Comparison of ENCODE assay signal across 27 mouse cellular contexts in the genomic region with DNA sequence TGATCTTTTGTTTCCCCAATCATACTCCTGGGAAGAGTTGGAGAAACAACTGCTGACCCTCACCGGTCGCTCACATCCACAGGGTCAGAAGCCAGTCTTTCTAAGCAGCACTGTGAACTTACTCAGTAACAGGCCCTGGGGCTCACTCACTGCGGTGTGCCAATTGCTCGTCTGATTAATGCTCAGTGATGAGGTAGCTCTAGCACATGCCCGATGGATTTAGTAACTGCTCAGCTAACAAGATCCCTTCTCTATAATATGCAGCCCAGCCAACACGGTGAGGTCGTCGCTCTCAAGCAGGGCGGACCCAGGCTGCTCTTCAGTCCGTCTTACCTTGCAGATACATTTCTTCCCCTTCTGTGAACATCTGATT.
DNase-seq lines count a peak whose midpoint lies in the region; ATAC-seq and TF ChIP-seq lines count a peak whose summit lies in the region.
"Had no signal": no experiment of that assay in that cellular context is flagged by ENCODE, and none has a peak within 500 bp of the region (broad histone marks: within the 10 kb centered on the region; RNA-seq: fewer than 3 reads in every experiment).

No protein-coding gene starts in this region.

- H3K27me3 ChIP-seq in kidney, postnatal 0 days (ENCODE audit: insufficient read depth, low read length) = no peaks in the 10 kb centered on the region
- H3K27me3 ChIP-seq in lung, postnatal 0 days (replicated peaks; ENCODE audit: insufficient read depth, low read length) = no peaks in the 10 kb centered on the region
- no peaks in the 10 kb centered on the region for H3K27me3 ChIP-seq in midbrain, embryonic 15.5 days (replicated peaks)
- H3K27me3 ChIP-seq: CH12.LX; embryonic facial prominence, embryonic 13.5 days; heart, embryonic 15.5 days; hindbrain, embryonic 12.5 days; liver, embryonic 15.5 days; neural tube, embryonic 13.5 days; Patski had no signal

- no peaks in the 10 kb centered on the region for H3K36me3 ChIP-seq in kidney, postnatal 0 days (ENCODE audit: insufficient read depth, low read length)
- H3K36me3 ChIP-seq in lung, postnatal 0 days (ENCODE audit: insufficient read depth, low read length) = peaks cover 10% of the 10 kb centered on the region; the same call in 1 of the 2 replicates
- H3K36me3 ChIP-seq in midbrain, embryonic 15.5 days (replicated peaks) = no peaks in the 10 kb centered on the region
- H3K36me3 ChIP-seq: embryonic facial prominence, embryonic 13.5 days; heart, embryonic 15.5 days; hindbrain, embryonic 12.5 days; liver, embryonic 15.5 days; neural tube, embryonic 13.5 days had no signal

- ATAC-seq in kidney, postnatal 0 days (replicated peaks; ENCODE audit: low FRiP score, low read depth) = no peak
- ATAC-seq in activated CD4-positive, CD25-positive, alpha-beta regulatory T cell, adult 4 months = peak; percentile 2
- peak; percentile 15 for ATAC-seq in inflammation-experienced regulatory T-cells, adult 6 months
- ATAC-seq in lung, postnatal 0 days = no peak
- no peak for ATAC-seq in midbrain, embryonic 15.5 days (replicated peaks)
- ATAC-seq: Patski had no signal

- DNase-seq in kidney, postnatal 0 days (ENCODE audit: low spot score) = peak; percentile 19
- no peak for DNase-seq in kidney, postnatal 4 days
- peak; percentile 57 for DNase-seq in Muller cell, postnatal 12 days (ENCODE audit: inconsistent ontology term)
- DNase-seq in right cerebral cortex, postnatal 36 days (ENCODE audit: low spot score in 2 of 2) = no peak
- DNase-seq in lung, postnatal 0 days (ENCODE audit: low spot score) = no peak
- DNase-seq: adrenal gland, postnatal 25 days; B cell, adult 2 months; cerebellum, adult 8-10 months; gastrocnemius, postnatal 14 days; kidney, adult 11 months; layer of hippocampus, adult 9-11 months; lung, embryonic 14.5 days; right cerebral cortex, postnatal 25 days; spleen, adult 18-20 months had no signal

- no peak overlapping the region for H3K9ac ChIP-seq in kidney, postnatal 0 days (ENCODE audit: low read depth, low read length)
- H3K9ac ChIP-seq in lung, postnatal 0 days (replicated peaks; ENCODE audit: low read depth) = no peak overlapping the region
- no peak overlapping the region for H3K9ac ChIP-seq in midbrain, embryonic 15.5 days
- H3K9ac ChIP-seq: embryonic facial prominence, embryonic 13.5 days; heart, embryonic 15.5 days; hindbrain, embryonic 12.5 days; liver, embryonic 15.5 days; lung, embryonic 14.5 days; neural tube, embryonic 13.5 days had no signal

- H3K4me1 ChIP-seq in kidney, postnatal 0 days (replicated peaks; ENCODE audit: insufficient read depth, low read length) = peaks cover 2% of the 10 kb centered on the region; the same call in 1 of the 2 replicates
- peaks cover 2% of the 10 kb centered on the region; the same call in 1 of the 2 replicates for H3K4me1 ChIP-seq in lung, postnatal 0 days (ENCODE audit: insufficient read depth, low read depth, low read length)
- H3K4me1 ChIP-seq in midbrain, embryonic 15.5 days = peaks cover 12% of the 10 kb centered on the region
- H3K4me1 ChIP-seq: liver, embryonic 15.5 days had no signal

- H3K4me2 ChIP-seq in kidney, postnatal 0 days (ENCODE audit: low read length) = no peak overlapping the region
- H3K4me2 ChIP-seq in lung, postnatal 0 days (replicated peaks; ENCODE audit: low read depth, low read length) = no peak overlapping the region
- H3K4me2 ChIP-seq in midbrain, embryonic 15.5 days = no peak overlapping the region
- H3K4me2 ChIP-seq: embryonic facial prominence, embryonic 13.5 days; heart, embryonic 15.5 days; hindbrain, embryonic 12.5 days; liver, embryonic 15.5 days; lung, embryonic 14.5 days; midbrain, embryonic 11.5 days; neural tube, embryonic 13.5 days had no signal

- H3K27ac ChIP-seq in kidney, postnatal 0 days = no peak overlapping the region
- no peak overlapping the region for H3K27ac ChIP-seq in lung, postnatal 0 days (ENCODE audit: low read length)
- no peak overlapping the region for H3K27ac ChIP-seq in midbrain, embryonic 15.5 days
- H3K27ac ChIP-seq: embryonic facial prominence, embryonic 13.5 days; heart, embryonic 10.5 days; heart, embryonic 15.5 days; hindbrain, embryonic 12.5 days; liver, embryonic 15.5 days had no signal

- TF ChIP-seq CTCF in kidney, postnatal 0 days (IDR thresholded peaks at IDR 0.05; ENCODE audit: low read depth) = no peak
- TF ChIP-seq CTCF in lung, postnatal 0 days (IDR thresholded peaks at IDR 0.05) = no peak

- TF ChIP-seq EP300 in lung, postnatal 0 days (IDR thresholded peaks at IDR 0.05) = no peak

- no peaks in the 10 kb centered on the region for H3K9me3 ChIP-seq in kidney, postnatal 0 days (replicated peaks; ENCODE audit: low read length)
- no peaks in the 10 kb centered on the region for H3K9me3 ChIP-seq in lung, postnatal 0 days (ENCODE audit: low read length)
- no peaks in the 10 kb centered on the region for H3K9me3 ChIP-seq in midbrain, embryonic 15.5 days
- H3K9me3 ChIP-seq: embryonic facial prominence, embryonic 13.5 days; heart, embryonic 10.5 days; heart, embryonic 15.5 days; hindbrain, embryonic 12.5 days; liver, embryonic 15.5 days had no signal

- no peak overlapping the region for H3K4me3 ChIP-seq in kidney, postnatal 0 days (replicated peaks; ENCODE audit: low read depth, low read length)
- H3K4me3 ChIP-seq in lung, postnatal 0 days (ENCODE audit: low read depth, low read length) = no peak overlapping the region
- no peak overlapping the region for H3K4me3 ChIP-seq in midbrain, embryonic 15.5 days
- H3K4me3 ChIP-seq: embryonic facial prominence, embryonic 13.5 days; erythroblast, embryonic 14.5 days; heart, embryonic 10.5 days; heart, embryonic 15.5 days; hindbrain, embryonic 12.5 days; liver, embryonic 15.5 days; neural tube, embryonic 13.5 days had no signal

- WGBS in kidney, postnatal 0 days = 60% methylated on average over 10 of the region's 10 CpGs
- WGBS in lung, postnatal 0 days = 71% methylated on average over 10 of the region's 10 CpGs
- 74% methylated on average over 10 of the region's 10 CpGs for WGBS in midbrain, embryonic 15.5 days

Comparison
In these comparisons a context has a peak if more than half of its experiments do, and no peak if none do; other contexts are left out.
1. DNase-seq: peak in kidney, postnatal 0 days (single experiment) and Muller cell, postnatal 12 days (single experiment); none in kidney, postnatal 4 days (0 of 2), right cerebral cortex, postnatal 36 days (0 of 2) and lung, postnatal 0 days (single experiment).
2. ATAC-seq: peak in activated CD4-positive, CD25-positive, alpha-beta regulatory T cell, adult 4 months (single experiment) and inflammation-experienced regulatory T-cells, adult 6 months (single experiment); none in kidney, postnatal 0 days (single experiment), lung, postnatal 0 days (single experiment) and midbrain, embryonic 15.5 days (single experiment).